ENCODE assay signal across 7 mouse cellular contexts in the genomic region with DNA sequence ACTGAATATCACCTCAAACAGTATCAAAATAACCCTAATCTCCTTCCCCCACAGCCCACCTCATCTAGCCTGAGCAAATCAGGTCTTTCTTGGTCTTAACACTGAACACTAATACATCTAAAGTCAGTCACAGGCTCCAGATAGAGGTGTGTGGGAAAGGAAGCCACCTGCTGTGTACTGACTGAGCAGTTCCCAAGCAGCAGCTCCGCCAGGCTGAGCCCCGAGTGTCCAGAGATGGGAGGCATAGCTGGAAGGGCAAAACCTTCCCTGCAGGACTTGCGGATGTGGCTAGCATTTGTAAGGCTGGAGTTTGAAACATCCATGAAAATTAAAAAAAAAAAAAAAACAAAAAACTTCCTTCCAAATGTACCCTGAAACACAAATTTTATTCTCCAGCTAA.
"Had no signal": no experiment of that assay in that cellular context is flagged by ENCODE, and none has a peak within 500 bp of the region (broad histone marks: within the 10 kb centered on the region; RNA-seq: fewer than 3 reads in every experiment).

No protein-coding gene starts in this region.

- DNase-seq: liver, embryonic 13.5 days; liver, postnatal 0 days; lung, adult 2 months; right cerebral cortex, postnatal 14 days; thymus, adult 2 months; thymus, postnatal 25 days; thymus, postnatal 4 days had no signal
